Mouse (Mus musculus): ENCODE results near the gene Myh7b. TPM values are rescaled to one million over a fixed set of nuclear protein-coding genes. Genes with fewer than 3 reads are reported as not detected.

The Myh7b gene
- total and polyA plus RNA-seq, 3 experiments = 0.10 to 0.40 (median 0.20) TPM

Small RNA genes lying within 50 kb of the gene (microRNA-seq; reads per million reads assigned to microRNA genes)
- 338 to 534 reads per million in 2 experiments for gene Mir499

Other genes starting within 250 kb of the Myh7b start
- 100 to 1,000 TPM; 221 to 429 TPM for gene Trp53inp2, start 230.2 kb upstream of the Myh7b start, total RNA-seq (2021)
- 714 and 755 TPM in 2 replicates for gene Trp53inp2, start 230.2 kb upstream of the Myh7b start, polyA plus RNA-seq (2012; rRNA removed)
- gene Ncoa6, start 137.3 kb upstream of the Myh7b start, total RNA-seq (2021) = 10 to 100 TPM; 33.3 to 44.9 TPM
- gene Ncoa6, start 137.3 kb upstream of the Myh7b start, polyA plus RNA-seq (2012; rRNA removed) = 13.8 and 16.5 TPM in 2 replicates
- 100 to 1,000 TPM in 1 of 2 experiments, 10 to 100 TPM in 1; 48.7 to 109 TPM for gene Acss2, start 93.3 kb upstream of the Myh7b start, total RNA-seq (2021)
- gene Acss2, start 93.3 kb upstream of the Myh7b start, polyA plus RNA-seq (2012; rRNA removed) = 94.0 and 98.6 TPM in 2 replicates
- 1 to 10 TPM; 3.4 to 5.8 TPM for gene Ggt7, start 93.0 kb upstream of the Myh7b start, total RNA-seq (2021)
- 22.5 and 23.3 TPM in 2 replicates for gene Ggt7, start 93.0 kb upstream of the Myh7b start, polyA plus RNA-seq (2012; rRNA removed)
- 10 to 100 TPM; 53.7 to 98.5 TPM for gene Gss, start 18.4 kb upstream of the Myh7b start, total RNA-seq (2021)
- gene Gss, start 18.4 kb upstream of the Myh7b start, polyA plus RNA-seq (2012; rRNA removed) = 67.6 and 101 TPM in 2 replicates
- gene Trpc4ap, start 81.2 kb downstream of the Myh7b start, total RNA-seq (2021) = 100 to 1,000 TPM; 125 to 152 TPM
- 205 and 228 TPM in 2 replicates for gene Trpc4ap, start 81.2 kb downstream of the Myh7b start, polyA plus RNA-seq (2012; rRNA removed)
- 10 to 100 TPM; 43.3 to 45.9 TPM for gene Edem2, start 118.3 kb downstream of the Myh7b start, total RNA-seq (2021)
- 75.3 and 82.1 TPM in 2 replicates for gene Edem2, start 118.3 kb downstream of the Myh7b start, polyA plus RNA-seq (2012; rRNA removed)
- gene Gm17581, start 124.7 kb downstream of the Myh7b start, total RNA-seq (2021) = not detected
- not detected in 2 replicates for gene Gm17581, start 124.7 kb downstream of the Myh7b start, polyA plus RNA-seq (2012; rRNA removed)
- gene Procr, start 139.9 kb downstream of the Myh7b start, total RNA-seq (2021) = 10 to 100 TPM; 64.5 to 66.2 TPM
- 14.8 and 19.2 TPM in 2 replicates for gene Procr, start 139.9 kb downstream of the Myh7b start, polyA plus RNA-seq (2012; rRNA removed)
- 1 to 10 TPM; 1.2 to 1.9 TPM for gene Mmp24, start 164.1 kb downstream of the Myh7b start, total RNA-seq (2021)
- gene Mmp24, start 164.1 kb downstream of the Myh7b start, polyA plus RNA-seq (2012; rRNA removed) = 1.4 and 2.0 TPM in 2 replicates
- 100 to 1,000 TPM; 235 to 249 TPM for gene BC029722, start 208.2 kb downstream of the Myh7b start, total RNA-seq (2021)
- gene BC029722, start 208.2 kb downstream of the Myh7b start, polyA plus RNA-seq (2012; rRNA removed) = 733 and 890 TPM in 2 replicates
- 100 to 1,000 TPM; 145 to 164 TPM for gene Eif6, start 215.7 kb downstream of the Myh7b start, total RNA-seq (2021)
- gene Eif6, start 215.7 kb downstream of the Myh7b start, polyA plus RNA-seq (2012; rRNA removed) = 183 and 185 TPM in 2 replicates
- under 1 TPM in 1 of 2 experiments, not detected in 1; 0.10 TPM for gene Fam83c, start 223.6 kb downstream of the Myh7b start, total RNA-seq (2021)
- gene Fam83c, start 223.6 kb downstream of the Myh7b start, polyA plus RNA-seq (2012; rRNA removed) = 0.03 and 0.04 TPM in 2 replicates

Measured in adrenal gland, adult 2 months (tissue).